Mouse (Mus musculus) adrenal gland, postnatal 4 days (tissue): Measurements from ENCODE around the gene Slc2a13. TPM values are rescaled to one million over a fixed set of nuclear protein-coding genes. Genes with fewer than 3 reads are reported as not detected.

ENCODE experiments used
- DNase-seq, 2 experiments: peaks; one replicate each; pipeline ENCODE4 v3.0.0; 2021 to 2022; ENCODE audit warnings: low spot score in 2 of 2, mixed read lengths in 2 of 2
- total RNA-seq, 2 experiments: library from RNA; stranded (reverse); gene quantifications; 2 replicates each; pipeline ENCODE4 v1.2.3; 2021

Slc2a13 gene
- total RNA-seq, 2 experiments from 2014 or later: 7.0 to 8.8 TPM

DNA sequence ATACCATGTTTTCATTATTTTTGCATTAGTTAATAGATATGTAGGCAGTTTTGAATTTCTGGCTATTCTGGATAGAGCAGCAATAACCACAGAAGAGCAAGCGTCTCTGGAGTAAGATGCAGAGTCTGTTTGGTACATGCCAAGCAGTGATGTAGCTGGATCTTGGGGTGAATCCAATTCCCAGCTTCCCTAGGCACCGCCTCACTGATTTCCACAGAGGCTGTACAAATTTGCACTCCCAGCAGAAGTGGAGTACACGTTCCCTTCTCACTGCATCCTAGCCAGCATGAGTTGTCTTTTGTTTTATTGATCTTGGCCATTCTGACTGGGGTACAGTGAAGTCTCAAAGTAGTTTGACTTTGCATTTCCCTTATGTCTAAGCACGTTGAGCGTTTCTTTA, 291.5 kb downstream of the Slc2a13 start:
- DNase-seq: no peak

DNA sequence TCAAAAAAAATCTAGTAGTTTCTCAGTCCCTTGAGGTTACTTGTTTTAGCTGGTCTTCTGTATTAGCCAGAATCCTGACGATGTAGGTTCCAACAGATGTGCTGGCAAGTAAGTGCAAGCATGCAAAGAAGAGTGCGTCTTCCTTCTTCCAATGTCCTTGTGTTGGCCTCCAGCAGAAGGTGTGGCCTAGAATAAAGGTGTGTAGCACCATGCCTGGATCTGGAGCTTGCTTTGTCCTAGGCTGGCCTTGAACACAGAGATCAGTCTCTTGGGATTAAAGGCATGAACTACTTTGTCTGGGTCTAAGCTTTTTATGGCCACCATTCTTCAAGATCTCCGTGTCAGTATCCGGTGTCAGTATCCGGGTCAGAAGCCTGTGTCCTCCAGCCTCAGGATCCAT, 293.5 kb downstream of the Slc2a13 start:
- DNase-seq: no peak

GRCm38 (mm10) chr15:91275961-91276360, 297.1 kb downstream of the Slc2a13 start:
- no peak for DNase-seq

DNA sequence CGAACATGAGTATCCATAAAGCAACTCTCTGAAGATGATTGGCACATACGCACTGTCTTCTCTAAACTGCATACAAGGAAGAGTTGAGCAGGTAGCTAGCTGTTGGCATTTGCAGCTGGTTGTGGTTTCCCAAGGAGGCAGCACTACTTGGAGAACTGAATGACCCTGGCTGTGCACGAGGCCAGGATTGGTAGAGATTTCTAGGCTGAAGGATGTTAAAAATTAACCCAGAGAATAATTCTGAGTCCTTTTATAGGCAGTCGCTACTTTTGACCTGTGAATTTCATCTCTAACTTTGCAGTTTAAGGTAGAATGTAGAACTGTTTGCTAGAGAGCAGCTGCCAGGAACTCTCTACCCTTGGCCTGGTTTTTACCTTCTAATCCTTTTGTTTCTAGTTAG, 304.5 kb downstream of the Slc2a13 start:
- no peak for DNase-seq

DNA sequence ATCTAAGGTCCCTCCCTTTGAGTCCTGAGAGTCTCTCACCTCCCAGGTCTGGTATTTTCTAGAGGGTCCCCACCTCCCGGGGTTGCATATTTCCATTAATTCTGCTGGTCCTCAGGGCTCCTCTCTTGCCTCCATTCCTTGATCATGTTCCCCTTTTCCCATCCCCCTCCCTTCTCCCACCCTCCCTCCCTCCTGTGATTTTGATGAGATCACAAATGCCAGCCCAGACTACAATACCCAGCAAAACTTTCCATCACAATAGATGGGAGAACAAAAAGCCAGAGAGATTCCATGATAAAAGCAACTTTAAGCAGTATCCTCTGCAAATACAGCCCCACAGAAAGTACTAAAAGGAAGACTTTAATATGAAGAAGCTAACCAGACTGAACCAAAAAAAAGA, 309.1 kb downstream of the Slc2a13 start:
- no peak for DNase-seq

GRCm38 (mm10) chr15:91260578-91260977, 312.5 kb downstream of the Slc2a13 start:
- DNase-seq: no peak

- no peak for DNase-seq
Measured at GRCm38 (mm10) chr15:91257140-91257539, 315.9 kb downstream of the Slc2a13 start.

- no peak for DNase-seq
Measured at GRCm38 (mm10) chr15:91255308-91255707, 317.8 kb downstream of the Slc2a13 start.

DNA sequence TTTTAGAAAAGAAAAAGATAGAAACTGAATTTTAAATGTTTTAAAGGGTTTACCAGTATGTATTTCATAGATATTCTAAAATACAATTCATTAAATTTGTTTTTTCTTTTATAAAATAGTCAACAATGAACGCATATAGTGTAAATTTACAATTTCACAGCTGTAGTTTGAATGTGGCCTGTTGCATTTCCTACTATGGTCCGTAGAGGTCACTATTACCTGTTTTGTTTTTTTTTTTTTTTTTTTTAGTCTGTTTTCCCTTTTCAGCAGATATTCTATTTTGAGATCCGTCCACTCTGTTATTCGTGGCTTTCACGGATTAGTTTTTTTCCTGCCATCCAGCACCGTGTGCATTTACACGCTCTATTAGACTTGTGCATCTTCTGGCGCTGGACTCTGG, 320.1 kb downstream of the Slc2a13 start:
- no peak for DNase-seq

GRCm38 (mm10) chr15:91251544-91252408, 321.3 kb downstream of the Slc2a13 start:
- no peak for DNase-seq

DNA sequence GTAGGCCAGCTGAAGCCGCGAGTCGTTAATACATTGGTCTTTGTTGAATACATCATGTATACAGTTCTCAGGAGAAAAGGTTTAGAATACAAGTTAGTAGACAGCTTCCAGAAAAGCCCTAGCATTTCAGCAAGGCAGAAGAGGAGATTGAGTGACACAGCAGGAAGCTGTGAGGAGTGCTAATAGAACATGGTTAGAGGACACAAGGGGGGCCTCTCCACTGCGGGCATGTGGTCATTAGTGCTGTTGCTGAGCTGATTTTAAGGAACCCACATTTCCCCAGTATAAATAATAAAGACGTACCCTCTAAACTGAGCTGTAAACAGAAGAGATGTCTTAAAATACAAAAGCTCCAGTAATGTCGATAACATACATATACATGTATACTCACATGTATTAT, 322.2 kb downstream of the Slc2a13 start:
- DNase-seq: no peak

DNA sequence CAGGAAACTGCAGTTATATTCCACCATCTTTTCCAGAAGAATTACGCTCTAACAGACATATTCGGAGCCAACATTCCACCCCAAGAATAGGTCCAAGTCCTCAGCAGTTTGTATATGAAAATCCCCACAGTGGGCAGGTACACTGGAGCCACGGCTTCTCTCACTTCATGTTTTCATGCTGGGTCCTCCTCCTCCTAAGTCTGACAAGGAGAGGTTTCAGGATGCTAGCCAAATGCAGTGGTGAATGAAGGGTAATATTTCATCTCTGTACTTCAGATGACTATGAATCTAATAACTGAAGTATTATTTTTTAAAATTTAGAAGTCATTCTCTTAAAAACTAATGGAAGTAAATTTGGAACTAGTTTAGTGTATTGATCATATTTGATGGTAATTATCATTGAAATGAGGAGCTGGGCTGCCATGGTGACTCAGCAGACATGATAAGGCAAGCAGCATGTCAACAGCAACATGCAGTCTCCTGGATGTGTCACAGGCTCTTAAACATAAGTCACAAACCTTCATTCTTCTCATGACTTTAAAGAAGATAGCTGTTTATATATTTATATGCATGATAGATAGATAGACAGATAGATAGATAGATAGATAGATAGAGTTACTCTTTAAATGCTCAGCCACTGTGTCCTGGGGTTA, 332.3 kb downstream of the Slc2a13 start:
- no peak for DNase-seq

DNA sequence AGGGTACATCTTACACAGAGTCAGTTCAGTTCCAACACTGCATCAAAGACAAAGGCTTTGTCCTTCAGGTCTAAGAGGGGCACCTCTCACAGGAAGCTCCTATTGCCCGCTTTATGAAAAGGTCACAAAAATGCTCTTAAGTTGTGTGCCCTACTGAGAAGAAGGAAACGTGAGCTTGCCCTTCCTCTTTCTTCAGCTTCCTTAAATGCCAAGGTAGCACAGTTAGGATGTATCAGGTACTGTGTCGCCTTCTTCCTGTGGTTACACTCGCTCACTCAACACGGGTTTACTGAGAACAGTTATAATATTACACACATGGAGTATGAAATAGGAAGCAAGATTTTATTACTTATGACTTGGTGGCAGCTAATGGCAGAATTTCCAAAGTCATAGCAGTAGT, 335.8 kb downstream of the Slc2a13 start:
- no peak for DNase-seq

Other genes starting within 250 kb of the Slc2a13 start
- gene Lrrk2, start 99.9 kb upstream of the Slc2a13 start, total RNA-seq: 10 to 100 TPM; 25.8 to 26.7 TPM